Mouse (Mus musculus) olfactory bulb, adult 2 months (tissue): ENCODE data around the gene Shc3.

Source experiments
- CTCF ChIP-seq: fragments of 200-500 bp; IDR thresholded peaks from 2 replicates; pipeline ENCODE4 v1.5.1; 2012; ENCODE audit warnings: low read depth, mild to moderate bottlenecking, low read length, moderate library complexity; ENCODE audit not compliant: insufficient read depth
- POLR2A ChIP-seq: fragments of 200-500 bp; IDR thresholded peaks from 2 replicates; pipeline ENCODE4 v1.6.1; 2012; ENCODE audit warnings: mild to moderate bottlenecking, low read depth, low read length, moderate library complexity; ENCODE audit not compliant: insufficient read depth

- TF ChIP-seq CTCF (no peak), POLR2A (no peak)
Observed at GRCm38 (mm10) chr13:51552233-51552632, 17.0 kb downstream of the Shc3 start.
